Mouse (Mus musculus) erythroid progenitor cell, adult 5-6 weeks (primary cell): ENCODE measurements around the gene Fam171b. TPM values are rescaled to one million over a fixed set of nuclear protein-coding genes. Genes with fewer than 3 reads are reported as not detected.

ENCODE experiments used
- ATAC-seq: replicated peaks from 2 replicates; pipeline ENCODE4 v1.8.0; 2016; ENCODE audit warnings: moderate number of reproducible peaks, mild to moderate bottlenecking, moderate TSS enrichment, inconsistent platforms; ENCODE audit not compliant: poor library complexity, low FRiP score, severe bottlenecking
- total RNA-seq, 2 experiments: library from RNA; stranded (forward) in 1 of 2; stranded (reverse) in 1 of 2; fragments of 150-400 nt in 1 of 2; fragments of 186-747, 209-891 nt in 1 of 2; gene quantifications; 2 replicates each; pipeline versions ENCODE4 v1.2.3 to v1.2.4; 2015 to 2017; ENCODE audit warnings: low replicate concordance in 2 of 2

The Fam171b gene
- total RNA-seq, 2 experiments from 2014 or later: not detected

GRCm38 (mm10) chr2:83856236-83856635 lies 43.8 kb downstream of the Fam171b start:
- ATAC-seq: no peak

DNA sequence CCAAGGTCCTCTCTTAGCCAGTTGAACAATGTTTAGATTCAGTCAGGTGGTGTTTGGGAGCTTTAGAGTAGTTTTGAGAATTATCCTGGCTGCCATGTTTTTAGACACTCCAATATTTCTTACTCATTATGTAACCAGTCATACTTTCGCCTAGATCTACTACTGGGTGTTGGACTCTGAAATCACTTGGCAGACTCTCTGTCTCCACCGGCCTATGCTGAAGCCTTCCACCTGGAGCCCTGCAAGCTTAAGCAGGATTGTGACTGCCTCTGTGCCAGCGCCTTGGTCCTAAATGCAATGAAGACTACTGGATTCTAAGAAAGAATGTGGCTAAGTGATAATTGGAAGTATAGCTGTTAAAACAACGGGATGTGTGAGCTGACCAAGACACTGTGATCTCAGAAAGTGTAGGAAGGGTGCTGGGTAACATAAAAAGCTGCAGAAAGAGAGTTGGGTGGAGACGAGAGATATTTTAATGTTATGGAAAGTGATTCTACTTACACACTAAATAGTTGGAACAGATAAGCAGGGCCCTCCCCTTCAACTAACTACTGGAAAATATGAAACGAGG lies 71.5 kb downstream of the Fam171b start:
- ATAC-seq: no peak

GRCm38 (mm10) chr2:83893701-83894100 lies 81.3 kb downstream of the Fam171b start:
- no peak for ATAC-seq

DNA sequence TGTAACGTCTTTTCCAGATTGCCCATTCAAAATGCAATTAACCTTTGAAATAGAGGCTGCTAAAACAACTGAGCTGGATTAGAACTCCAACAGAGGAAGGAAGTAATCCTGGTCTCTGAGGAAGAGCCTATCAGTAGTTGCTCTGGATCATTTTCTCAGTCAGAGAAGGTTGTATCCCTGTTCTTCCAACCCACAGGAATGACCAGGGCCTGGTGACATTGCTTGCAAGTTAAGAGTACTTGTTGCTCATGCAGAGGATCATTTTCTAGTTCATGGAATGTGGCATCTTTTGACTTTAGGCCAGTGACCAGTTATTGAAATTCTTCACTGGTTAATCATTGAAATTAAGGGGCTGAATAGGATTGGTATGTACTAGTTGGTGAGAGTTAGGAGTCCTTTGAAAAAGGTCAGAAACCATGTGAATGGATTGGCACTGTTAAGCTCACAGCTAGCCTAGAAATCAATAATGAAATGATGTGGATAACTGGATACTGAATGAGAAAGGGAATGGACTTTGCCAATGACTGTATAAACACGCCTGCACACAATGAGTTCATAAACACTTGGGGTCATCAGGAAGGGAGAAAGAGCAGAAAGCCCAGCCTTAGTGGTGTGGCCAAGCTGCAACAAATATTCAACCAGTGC lies 89.6 kb downstream of the Fam171b start:
- ATAC-seq: no peak

GRCm38 (mm10) chr2:83929478-83930088 lies 117.1 kb downstream of the Fam171b start:
- ATAC-seq: no peak

Other genes with a start within 250 kb of the Fam171b start
- gene Zc3h15, start 168.2 kb upstream of the Fam171b start, total RNA-seq (2015; ENCODE audit: low replicate concordance): 63.1 and 106 TPM in 2 replicates
- 63.5 and 74.7 TPM in 2 replicates for gene Zc3h15, start 168.2 kb upstream of the Fam171b start, total RNA-seq (2017; ENCODE audit: low replicate concordance)
- 2.9 and 9.0 TPM in 2 replicates for gene Itgav, start 88.2 kb upstream of the Fam171b start, total RNA-seq (2015; ENCODE audit: low replicate concordance)
- gene Itgav, start 88.2 kb upstream of the Fam171b start, total RNA-seq (2017; ENCODE audit: low replicate concordance): 5.3 and 23.5 TPM in 2 replicates
- gene Zswim2, start 128.6 kb downstream of the Fam171b start, total RNA-seq (2015; ENCODE audit: low replicate concordance): not detected in 2 replicates
- not detected in 2 replicates for gene Zswim2, start 128.6 kb downstream of the Fam171b start, total RNA-seq (2017; ENCODE audit: low replicate concordance)
- not detected in 2 replicates for gene Gm13698, start 143.1 kb downstream of the Fam171b start, total RNA-seq (2015; ENCODE audit: low replicate concordance)
- 1.9 TPM in 1 of 2 replicates, not detected in the other for gene Gm13698, start 143.1 kb downstream of the Fam171b start, total RNA-seq (2017; ENCODE audit: low replicate concordance)
- not detected in 2 replicates for gene Gm13693, start 148.9 kb downstream of the Fam171b start, total RNA-seq (2015; ENCODE audit: low replicate concordance)
- gene Gm13693, start 148.9 kb downstream of the Fam171b start, total RNA-seq (2017; ENCODE audit: low replicate concordance): 1.9 TPM in 1 of 2 replicates, not detected in the other
- not detected in 2 replicates for gene Gm13695, start 154.7 kb downstream of the Fam171b start, total RNA-seq (2015; ENCODE audit: low replicate concordance)
- 1.9 TPM in 1 of 2 replicates, not detected in the other for gene Gm13695, start 154.7 kb downstream of the Fam171b start, total RNA-seq (2017; ENCODE audit: low replicate concordance)
- not detected in 2 replicates for gene Gm13696, start 160.5 kb downstream of the Fam171b start, total RNA-seq (2015; ENCODE audit: low replicate concordance)
- 1.9 TPM in 1 of 2 replicates, not detected in the other for gene Gm13696, start 160.5 kb downstream of the Fam171b start, total RNA-seq (2017; ENCODE audit: low replicate concordance)
- not detected in 2 replicates for gene Gm13694, start 166.3 kb downstream of the Fam171b start, total RNA-seq (2015; ENCODE audit: low replicate concordance)
- 1.9 TPM in 1 of 2 replicates, not detected in the other for gene Gm13694, start 166.3 kb downstream of the Fam171b start, total RNA-seq (2017; ENCODE audit: low replicate concordance)
- gene Gm13697, start 172.1 kb downstream of the Fam171b start, total RNA-seq (2015; ENCODE audit: low replicate concordance): not detected in 2 replicates
- 1.9 TPM in 1 of 2 replicates, not detected in the other for gene Gm13697, start 172.1 kb downstream of the Fam171b start, total RNA-seq (2017; ENCODE audit: low replicate concordance)
- not detected in 2 replicates for gene Gm13691, start 177.9 kb downstream of the Fam171b start, total RNA-seq (2015; ENCODE audit: low replicate concordance)
- gene Gm13691, start 177.9 kb downstream of the Fam171b start, total RNA-seq (2017; ENCODE audit: low replicate concordance): not detected in 2 replicates